9 mouse cellular contexts compared by ENCODE assay signal in genomic region chr11:54703306-54703705, GRCm38 (mm10).
DNase-seq lines count a peak whose midpoint lies in the region; ATAC-seq lines count a peak whose summit lies in the region.
"Had no signal": no experiment of that assay in that cellular context is flagged by ENCODE, and none has a peak within 500 bp of the region (broad histone marks: within the 10 kb centered on the region; RNA-seq: fewer than 3 reads in every experiment).

No protein-coding gene starts in this region.

- H3K9me3 ChIP-seq in lung, embryonic 16.5 days (ENCODE audit: control insufficient read depth, low read length), result no peaks in the 10 kb centered on the region

- no peaks in the 10 kb centered on the region for H3K36me3 ChIP-seq in lung, embryonic 16.5 days (ENCODE audit: control insufficient read depth, insufficient read depth, low read length)

- no peak for ATAC-seq in cerebellum, adult (ENCODE audit: insufficient number of reproducible peaks, low FRiP score, low TSS enrichment)
- 0 out of 2 replicates have a peak, but pooled peaks have one; percentile 36 for ATAC-seq in lung, embryonic 16.5 days (ENCODE audit: low read depth)

- no peak overlapping the region for H3K9ac ChIP-seq in lung, embryonic 16.5 days (ENCODE audit: low read length)

- H3K4me3 ChIP-seq in lung, embryonic 16.5 days (ENCODE audit: low read length), result no peak overlapping the region

- H3K4me2 ChIP-seq in lung, embryonic 16.5 days (ENCODE audit: low read depth, low read length), result no peak overlapping the region

- WGBS in lung, embryonic 16.5 days, result 34% methylated on average over 4 of the region's 4 CpGs

- no peaks in the 10 kb centered on the region for H3K27me3 ChIP-seq in lung, embryonic 16.5 days (ENCODE audit: control insufficient read depth, insufficient read depth, low read depth, low read length)

- no peak overlapping the region for H3K27ac ChIP-seq in lung, embryonic 16.5 days (ENCODE audit: low read length)
- H3K27ac ChIP-seq: macrophage had no signal

- DNase-seq in cerebellum, adult 11 months, result peak; percentile 49
- DNase-seq in adrenal gland, adult (ENCODE audit: inconsistent age in 2 of 2, low spot score in 1 of 2), result peak; percentile 55 to 91
- peak; percentile 83 for DNase-seq in embryo, embryonic 10.5 days (ENCODE audit: low spot score)
- peak; percentile 28 to 71 for DNase-seq in gastrocnemius, postnatal 4 days (ENCODE audit: low spot score in 2 of 2)
- DNase-seq in layer of hippocampus, adult 11-12 months (ENCODE audit: low spot score), result peak; percentile 85
- peak; percentile 69 to 78 for DNase-seq in right cerebral cortex, postnatal 10 days (ENCODE audit: low spot score in 2 of 2)

- no peaks in the 10 kb centered on the region for H3K4me1 ChIP-seq in lung, embryonic 16.5 days (replicated peaks; ENCODE audit: control insufficient read depth, insufficient read depth, low read length)
